Mouse (Mus musculus): ENCODE data around the gene Aplnr. TPM values are rescaled to one million over a fixed set of nuclear protein-coding genes. Genes with fewer than 3 reads are reported as not detected.

Gene Aplnr
- 62.5 and 64.8 TPM in 2 replicates for polyA plus RNA-seq (2015; fragmentation: Nextera tagmentation; extraction: Ambion mirVana)

- H3K4me1 ChIP-seq, result no peaks in the 10 kb centered on the region
- H3K9me3 ChIP-seq (replicated peaks), result no peaks in the 10 kb centered on the region
- peak within 1 kb of the TSS; percentile 18 for H3K4me3 ChIP-seq (replicated peaks)
- H3K36me3 ChIP-seq, result no peaks in the 10 kb centered on the region
- ATAC-seq (ENCODE audit: insufficient number of reproducible peaks, low FRiP score, low TSS enrichment, low read depth), result peak; percentile 41; the same call in 1 of the 2 replicates
- H3K27me3 ChIP-seq, result no peaks in the 10 kb centered on the region
- no peak within 1 kb of the TSS for H3K9ac ChIP-seq
- H3K27ac ChIP-seq (replicated peaks), result no peak within 1 kb of the TSS
- WGBS, result 12% methylated on average over 4 of the region's 4 CpGs
- no peak within 1 kb of the TSS for H3K4me2 ChIP-seq (replicated peaks)
Observed at GRCm38 (mm10) chr2:85136089-85136488, at the start of gene Aplnr. Aplnr (plus strand) TSS chr2:85136225.

- Histone ChIP-seq H3K4me1 (peaks cover 5% of the 10 kb centered on the region; the same call in 1 of the 2 replicates), H3K9me3 (replicated peaks) (no peaks in the 10 kb centered on the region), H3K4me3 (replicated peaks) (no peak overlapping the region), H3K9ac (no peak overlapping the region), H3K27me3 (no peaks in the 10 kb centered on the region), H3K27ac (replicated peaks) (no peak overlapping the region), H3K4me2 (replicated peaks) (no peak overlapping the region), H3K36me3 (peaks cover 5% of the 10 kb centered on the region; the same call in 1 of the 2 replicates)
- ATAC-seq (ENCODE audit: insufficient number of reproducible peaks, low FRiP score, low TSS enrichment, low read depth), result 0 out of 2 replicates have a peak, but pooled peaks have one; percentile 34
- WGBS, result 44% methylated on average over 11 of the region's 11 CpGs
Observed at GRCm38 (mm10) chr2:85088716-85089646, 47.0 kb upstream of the Aplnr start.

GRCm38 (mm10) chr2:85091325-85091724, 44.7 kb upstream of the Aplnr start:
- Histone ChIP-seq H3K4me1 (peaks cover 5% of the 10 kb centered on the region; the same call in 1 of the 2 replicates), H3K4me2 (replicated peaks) (no peak overlapping the region), H3K27me3 (no peaks in the 10 kb centered on the region), H3K9me3 (replicated peaks) (no peaks in the 10 kb centered on the region), H3K27ac (replicated peaks) (no peak overlapping the region), H3K4me3 (replicated peaks) (no peak overlapping the region), H3K36me3 (no peaks in the 10 kb centered on the region), H3K9ac (no peak overlapping the region)
- whole genome bisulfite sequencing, result 98% methylated on average over 4 of the region's 4 CpGs
- no peak for ATAC-seq (ENCODE audit: insufficient number of reproducible peaks, low FRiP score, low TSS enrichment, low read depth)

- Histone ChIP-seq H3K4me3 (replicated peaks) (no peak overlapping the region), H3K4me1 (peaks cover 5% of the 10 kb centered on the region; the same call in 1 of the 2 replicates), H3K9ac (no peak overlapping the region), H3K27me3 (no peaks in the 10 kb centered on the region), H3K27ac (replicated peaks) (no peak overlapping the region), H3K9me3 (replicated peaks) (no peaks in the 10 kb centered on the region), H3K36me3 (no peaks in the 10 kb centered on the region), H3K4me2 (replicated peaks) (no peak overlapping the region)
- 81% methylated on average over 1 of the region's 1 CpGs for WGBS
- no peak for ATAC-seq (ENCODE audit: insufficient number of reproducible peaks, low FRiP score, low TSS enrichment, low read depth)
Observed at GRCm38 (mm10) chr2:85093376-85093775, 42.6 kb upstream of the Aplnr start.

- no peaks in the 10 kb centered on the region for H3K27me3 ChIP-seq
- no peak overlapping the region for H3K27ac ChIP-seq (replicated peaks)
- H3K4me3 ChIP-seq (replicated peaks), result no peak overlapping the region
- no peaks in the 10 kb centered on the region for H3K36me3 ChIP-seq
- no peaks in the 10 kb centered on the region for H3K9me3 ChIP-seq (replicated peaks)
- no peaks in the 10 kb centered on the region for H3K4me1 ChIP-seq
- H3K4me2 ChIP-seq (replicated peaks), result no peak overlapping the region
- no peak for ATAC-seq (ENCODE audit: insufficient number of reproducible peaks, low FRiP score, low TSS enrichment, low read depth)
- no peak overlapping the region for H3K9ac ChIP-seq
- 57% methylated on average over 5 of the region's 5 CpGs for WGBS
Observed at GRCm38 (mm10) chr2:85095906-85096305, 40.1 kb upstream of the Aplnr start.

- no peak overlapping the region for H3K9ac ChIP-seq
- H3K4me3 ChIP-seq (replicated peaks), result no peak overlapping the region
- no peak overlapping the region for H3K27ac ChIP-seq (replicated peaks)
- no peaks in the 10 kb centered on the region for H3K27me3 ChIP-seq
- no peaks in the 10 kb centered on the region for H3K9me3 ChIP-seq (replicated peaks)
- no peaks in the 10 kb centered on the region for H3K4me1 ChIP-seq
- H3K36me3 ChIP-seq, result no peaks in the 10 kb centered on the region
- 63% methylated on average over 2 of the region's 2 CpGs for WGBS
- no peak for ATAC-seq (ENCODE audit: insufficient number of reproducible peaks, low FRiP score, low TSS enrichment, low read depth)
- H3K4me2 ChIP-seq (replicated peaks), result no peak overlapping the region
Observed at GRCm38 (mm10) chr2:85098014-85098413, 38.0 kb upstream of the Aplnr start.

- Histone ChIP-seq H3K9me3 (replicated peaks) (no peaks in the 10 kb centered on the region), H3K36me3 (no peaks in the 10 kb centered on the region), H3K4me2 (replicated peaks) (no peak overlapping the region), H3K27ac (replicated peaks) (no peak overlapping the region), H3K9ac (no peak overlapping the region), H3K4me1 (no peaks in the 10 kb centered on the region), H3K27me3 (no peaks in the 10 kb centered on the region), H3K4me3 (replicated peaks) (no peak overlapping the region)
- 79% methylated on average over 7 of the region's 7 CpGs for WGBS
- ATAC-seq (ENCODE audit: insufficient number of reproducible peaks, low FRiP score, low TSS enrichment, low read depth), result no peak
Observed at GRCm38 (mm10) chr2:85098824-85099511, 37.1 kb upstream of the Aplnr start.

- WGBS, result 78% methylated on average over 8 of the region's 8 CpGs
- no peak overlapping the region for H3K9ac ChIP-seq
- no peak for ATAC-seq (ENCODE audit: insufficient number of reproducible peaks, low FRiP score, low TSS enrichment, low read depth)
- no peaks in the 10 kb centered on the region for H3K9me3 ChIP-seq (replicated peaks)
- no peak overlapping the region for H3K4me3 ChIP-seq (replicated peaks)
- no peaks in the 10 kb centered on the region for H3K27me3 ChIP-seq
- H3K27ac ChIP-seq (replicated peaks), result no peak overlapping the region
- H3K4me2 ChIP-seq (replicated peaks), result no peak overlapping the region
- H3K4me1 ChIP-seq, result no peaks in the 10 kb centered on the region
- no peaks in the 10 kb centered on the region for H3K36me3 ChIP-seq
Observed at GRCm38 (mm10) chr2:85103201-85103600, 32.8 kb upstream of the Aplnr start.

GRCm38 (mm10) chr2:85105426-85106013, 30.5 kb upstream of the Aplnr start:
- H3K9ac ChIP-seq, result no peak overlapping the region
- H3K9me3 ChIP-seq (replicated peaks), result no peaks in the 10 kb centered on the region
- no peak overlapping the region for H3K27ac ChIP-seq (replicated peaks)
- H3K4me2 ChIP-seq (replicated peaks), result no peak overlapping the region
- no peaks in the 10 kb centered on the region for H3K27me3 ChIP-seq
- 71% methylated on average over 11 of the region's 11 CpGs for WGBS
- H3K4me1 ChIP-seq, result no peaks in the 10 kb centered on the region
- ATAC-seq (ENCODE audit: insufficient number of reproducible peaks, low FRiP score, low TSS enrichment, low read depth), result no peak
- H3K36me3 ChIP-seq, result no peaks in the 10 kb centered on the region
- H3K4me3 ChIP-seq (replicated peaks), result no peak overlapping the region

- no peaks in the 10 kb centered on the region for H3K27me3 ChIP-seq
- H3K9ac ChIP-seq, result no peak overlapping the region
- no peaks in the 10 kb centered on the region for H3K4me1 ChIP-seq
- H3K9me3 ChIP-seq (replicated peaks), result no peaks in the 10 kb centered on the region
- ATAC-seq (ENCODE audit: insufficient number of reproducible peaks, low FRiP score, low TSS enrichment, low read depth), result no peak
- H3K36me3 ChIP-seq, result no peaks in the 10 kb centered on the region
- WGBS, result 59% methylated on average over 7 of the region's 7 CpGs
- no peak overlapping the region for H3K4me3 ChIP-seq (replicated peaks)
- H3K27ac ChIP-seq (replicated peaks), result no peak overlapping the region
- H3K4me2 ChIP-seq (replicated peaks), result no peak overlapping the region
Observed at GRCm38 (mm10) chr2:85106068-85106790, 29.8 kb upstream of the Aplnr start.
